Mouse (Mus musculus) v-Abl transformed pro-B cells (cell line): ENCODE measurements at regions not wholly inside any gene's neighbourhood (a gene's known extent, or its start where the extent isn't known, plus 50 kb on each side); places are given as distances from the start of the nearest gene placed in this dataset.

Experiments used
- in situ Hi-C, 2 experiments: fragments of 400-800 bp; cut with MboI; formaldehyde crosslinking; loops; one replicate each; pipeline ENCODE4 v1.15.1; 2025; ENCODE audit not compliant: unreplicated experiment in 2 of 2

- in situ Hi-C loops = no loop called here
These were observed 191.4 kb downstream of the Lmo4 start for GRCm38 (mm10) chr3:144013481-144014125.

GRCm38 (mm10) chr3:144012820-144013219 is 192.2 kb downstream of the Lmo4 start:
- in situ Hi-C loops = no loop called here

- in situ Hi-C loops = no loop called here
These were observed 192.8 kb downstream of the Lmo4 start for GRCm38 (mm10) chr3:144012173-144012572.

- in situ Hi-C loops = no loop called here
These were observed 193.5 kb downstream of the Lmo4 start for GRCm38 (mm10) chr3:144011456-144012025.

- in situ Hi-C loops = no loop called here
These were observed 194.5 kb downstream of the Lmo4 start for GRCm38 (mm10) chr3:144010558-144010957.

GRCm38 (mm10) chr3:144007111-144007619 is 197.9 kb downstream of the Lmo4 start:
- in situ Hi-C loops = no loop called here

GRCm38 (mm10) chr3:143997909-143998308 is 207.1 kb downstream of the Lmo4 start:
- in situ Hi-C loops = no loop called here

- in situ Hi-C loops = no loop called here
These were observed 210.0 kb downstream of the Lmo4 start for GRCm38 (mm10) chr3:143995045-143995444.

- in situ Hi-C loops = no loop called here
These were observed 216.0 kb downstream of the Lmo4 start for GRCm38 (mm10) chr3:143988991-143989390.

GRCm38 (mm10) chr3:143988037-143988436 is 217.0 kb downstream of the Lmo4 start:
- in situ Hi-C loops = no loop called here

GRCm38 (mm10) chr3:143986798-143987197 is 218.2 kb downstream of the Lmo4 start:
- in situ Hi-C loops = no loop called here

- in situ Hi-C loops = no loop called here
These were observed 218.9 kb downstream of the Lmo4 start for GRCm38 (mm10) chr3:143986200-143986506.

GRCm38 (mm10) chr3:143985349-143986199 is 219.4 kb downstream of the Lmo4 start:
- in situ Hi-C loops = no loop called here

- in situ Hi-C loops = no loop called here
These were observed 226.3 kb downstream of the Lmo4 start for GRCm38 (mm10) chr3:143978703-143979102.

- in situ Hi-C loops = no loop called here
These were observed 227.1 kb downstream of the Lmo4 start for GRCm38 (mm10) chr3:143977886-143978447.

- in situ Hi-C loops = no loop called here
These were observed 231.4 kb downstream of the Lmo4 start for GRCm38 (mm10) chr3:143973582-143973981.

- in situ Hi-C loops = no loop called here
These were observed 232.7 kb downstream of the Lmo4 start for GRCm38 (mm10) chr3:143972351-143972750.

GRCm38 (mm10) chr3:143970771-143971170 is 234.2 kb downstream of the Lmo4 start:
- in situ Hi-C loops = no loop called here

- in situ Hi-C loops = no loop called here
These were observed 249.5 kb downstream of the Lmo4 start for GRCm38 (mm10) chr3:143955508-143955907.

GRCm38 (mm10) chr3:143954822-143955221 is 250.2 kb downstream of the Lmo4 start:
- in situ Hi-C loops = no loop called here

GRCm38 (mm10) chr3:143952289-143952688 is 252.7 kb downstream of the Lmo4 start:
- in situ Hi-C loops = no loop called here
